Mouse (Mus musculus): ENCODE measurements around the gene Vti1a. TPM values are rescaled to one million over a fixed set of nuclear protein-coding genes. Genes with fewer than 3 reads are reported as not detected.
A peak's percentile ranks its signal among the peaks of the same experiment; 100 is the strongest.

Vti1a gene
- polyA plus RNA-seq (2015; fragmentation: Nextera tagmentation; extraction: Ambion mirVana), result 17.9 and 19.2 TPM in 2 replicates

GRCm38 (mm10) chr19:55316109-55316714 lies at the start of gene Vti1a:
Gene Vti1a, plus strand, starts transcription at chr19:55316295.
- TF ChIP-seq EP300 (IDR thresholded peaks at IDR 0.05), result 0 out of 2 replicates have a peak, but pooled peaks have one; percentile 58
- peak; percentile 60 for TF ChIP-seq CTCF (IDR thresholded peaks at IDR 0.05)
- H3K4me2 ChIP-seq (replicated peaks; ENCODE audit: low read depth, low read length), result peak within 1 kb of the TSS; percentile 95
- peaks cover 5% of the 10 kb centered on the region; the same call in 1 of the 2 replicates for H3K36me3 ChIP-seq (ENCODE audit: insufficient read depth, low read length)
- peak; percentile 93 for DNase-seq (ENCODE audit: low spot score)
- no peaks in the 10 kb centered on the region for H3K9me3 ChIP-seq (ENCODE audit: low read length)
- peak within 1 kb of the TSS; percentile 93 for H3K27ac ChIP-seq (ENCODE audit: low read length)
- WGBS, result under 1% methylated on average over 48 of the region's 48 CpGs
- H3K27me3 ChIP-seq (replicated peaks; ENCODE audit: insufficient read depth, low read length), result no peaks in the 10 kb centered on the region
- peak; percentile 95 for ATAC-seq
- no peaks in the 10 kb centered on the region for H3K4me1 ChIP-seq (ENCODE audit: insufficient read depth, low read depth, low read length)
- H3K9ac ChIP-seq (replicated peaks; ENCODE audit: low read depth), result peak within 1 kb of the TSS; percentile 82
- H3K4me3 ChIP-seq (ENCODE audit: low read depth, low read length), result peak within 1 kb of the TSS; percentile 88

DNA sequence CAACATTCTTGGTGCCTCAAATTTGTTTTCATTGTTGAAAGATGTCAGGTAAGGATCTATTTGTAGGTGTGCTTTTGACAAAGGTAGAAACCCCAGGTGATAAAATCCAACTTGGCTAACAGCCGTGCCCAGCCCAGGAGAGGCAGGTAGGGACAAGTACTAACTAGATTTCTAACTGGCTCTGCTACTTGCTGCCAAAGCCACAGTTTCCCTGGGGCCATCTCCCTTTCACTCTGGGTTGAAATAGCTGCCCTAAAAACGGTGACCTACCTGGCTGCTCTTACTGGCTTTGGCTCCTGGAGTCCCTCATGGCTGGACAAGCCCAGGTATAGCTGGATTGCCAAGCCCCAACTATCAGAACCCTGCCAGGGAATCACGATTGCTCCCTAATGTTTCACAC lies 49.3 kb upstream of the Vti1a start:
- TF ChIP-seq EP300 (IDR thresholded peaks at IDR 0.05) (no peak), CTCF (IDR thresholded peaks at IDR 0.05) (no peak)
- ATAC-seq (no peak), DNase-seq (ENCODE audit: low spot score) (no peak)
- 57% methylated on average over 3 of the region's 3 CpGs for WGBS
- Histone ChIP-seq H3K27ac (ENCODE audit: low read length) (no peak overlapping the region), H3K36me3 (ENCODE audit: insufficient read depth, low read length) (no peaks in the 10 kb centered on the region), H3K4me1 (ENCODE audit: insufficient read depth, low read depth, low read length) (peaks cover 10% of the 10 kb centered on the region; the same call in 1 of the 2 replicates), H3K27me3 (replicated peaks; ENCODE audit: insufficient read depth, low read length) (no peaks in the 10 kb centered on the region), H3K4me2 (replicated peaks; ENCODE audit: low read depth, low read length) (no peak overlapping the region), H3K4me3 (ENCODE audit: low read depth, low read length) (no peak overlapping the region), H3K9me3 (ENCODE audit: low read length) (no peaks in the 10 kb centered on the region), H3K9ac (replicated peaks; ENCODE audit: low read depth) (no peak overlapping the region)

GRCm38 (mm10) chr19:55268150-55268549 lies 47.9 kb upstream of the Vti1a start:
- peak; percentile 79 for DNase-seq (ENCODE audit: low spot score)
- ATAC-seq, result peak; percentile 78

GRCm38 (mm10) chr19:55269051-55269450 lies 47.0 kb upstream of the Vti1a start:
- peaks cover 10% of the 10 kb centered on the region; the same call in 1 of the 2 replicates for H3K4me1 ChIP-seq (ENCODE audit: insufficient read depth, low read depth, low read length)
- no peak overlapping the region for H3K9ac ChIP-seq (replicated peaks; ENCODE audit: low read depth)
- no peaks in the 10 kb centered on the region for H3K36me3 ChIP-seq (ENCODE audit: insufficient read depth, low read length)
- peak overlapping the region; percentile 65 for H3K27ac ChIP-seq (ENCODE audit: low read length)
- ATAC-seq (peak; percentile 23; the same call in 1 of the 2 replicates), DNase-seq (ENCODE audit: low spot score) (peak; percentile 48)
- H3K4me3 ChIP-seq (ENCODE audit: low read depth, low read length), result no peak overlapping the region
- H3K4me2 ChIP-seq (replicated peaks; ENCODE audit: low read depth, low read length), result no peak overlapping the region
- TF ChIP-seq CTCF (IDR thresholded peaks at IDR 0.05) (no peak), EP300 (IDR thresholded peaks at IDR 0.05) (no peak)
- WGBS, result 47% methylated on average over 5 of the region's 5 CpGs
- H3K27me3 ChIP-seq (replicated peaks; ENCODE audit: insufficient read depth, low read length), result no peaks in the 10 kb centered on the region
- no peaks in the 10 kb centered on the region for H3K9me3 ChIP-seq (ENCODE audit: low read length)

More at GRCm38 (mm10) chr19:55268150-55268549, 47.9 kb upstream of the Vti1a start:
- no peaks in the 10 kb centered on the region for H3K27me3 ChIP-seq (replicated peaks; ENCODE audit: insufficient read depth, low read length)
- peak overlapping the region; percentile 65 for H3K27ac ChIP-seq (ENCODE audit: low read length)
- no peak overlapping the region for H3K4me3 ChIP-seq (ENCODE audit: low read depth, low read length)
- peaks cover 10% of the 10 kb centered on the region; the same call in 1 of the 2 replicates for H3K4me1 ChIP-seq (ENCODE audit: insufficient read depth, low read depth, low read length)
- H3K9ac ChIP-seq (replicated peaks; ENCODE audit: low read depth), result no peak overlapping the region
- no peak overlapping the region for H3K4me2 ChIP-seq (replicated peaks; ENCODE audit: low read depth, low read length)
- TF ChIP-seq EP300 (IDR thresholded peaks at IDR 0.05), result no peak
- no peak for TF ChIP-seq CTCF (IDR thresholded peaks at IDR 0.05)
- no peaks in the 10 kb centered on the region for H3K36me3 ChIP-seq (ENCODE audit: insufficient read depth, low read length)
- WGBS, result 39% methylated on average over 3 of the region's 3 CpGs
- no peaks in the 10 kb centered on the region for H3K9me3 ChIP-seq (ENCODE audit: low read length)

GRCm38 (mm10) chr19:55271448-55271847 lies 44.6 kb upstream of the Vti1a start:
- no peak overlapping the region for H3K9ac ChIP-seq (replicated peaks; ENCODE audit: low read depth)
- H3K4me1 ChIP-seq (ENCODE audit: insufficient read depth, low read depth, low read length), result peaks cover 10% of the 10 kb centered on the region; the same call in 1 of the 2 replicates
- 39% methylated on average over 3 of the region's 3 CpGs for WGBS
- no peak overlapping the region for H3K4me3 ChIP-seq (ENCODE audit: low read depth, low read length)
- no peaks in the 10 kb centered on the region for H3K9me3 ChIP-seq (ENCODE audit: low read length)
- no peaks in the 10 kb centered on the region for H3K36me3 ChIP-seq (ENCODE audit: insufficient read depth, low read length)
- ATAC-seq (peak; percentile 85), DNase-seq (ENCODE audit: low spot score) (peak; percentile 83)
- H3K27ac ChIP-seq (ENCODE audit: low read length), result peak overlapping the region; percentile 43
- peak; percentile 90 for TF ChIP-seq EP300 (IDR thresholded peaks at IDR 0.05)
- TF ChIP-seq CTCF (IDR thresholded peaks at IDR 0.05), result no peak
- H3K27me3 ChIP-seq (replicated peaks; ENCODE audit: insufficient read depth, low read length), result no peaks in the 10 kb centered on the region
- no peak overlapping the region for H3K4me2 ChIP-seq (replicated peaks; ENCODE audit: low read depth, low read length)

- DNase-seq (ENCODE audit: low spot score), result no peak
- Histone ChIP-seq H3K4me3 (ENCODE audit: low read depth, low read length) (no peak overlapping the region), H3K27ac (ENCODE audit: low read length) (no peak overlapping the region), H3K9me3 (ENCODE audit: low read length) (no peaks in the 10 kb centered on the region), H3K4me1 (ENCODE audit: insufficient read depth, low read depth, low read length) (peaks cover 6% of the 10 kb centered on the region; the same call in 1 of the 2 replicates), H3K27me3 (replicated peaks; ENCODE audit: insufficient read depth, low read length) (no peaks in the 10 kb centered on the region), H3K4me2 (replicated peaks; ENCODE audit: low read depth, low read length) (no peak overlapping the region), H3K9ac (replicated peaks; ENCODE audit: low read depth) (no peak overlapping the region), H3K36me3 (ENCODE audit: insufficient read depth, low read length) (no peaks in the 10 kb centered on the region)
- WGBS, result 58% methylated on average over 6 of the region's 6 CpGs
- TF ChIP-seq EP300 (IDR thresholded peaks at IDR 0.05), result no peak
- no peak for TF ChIP-seq CTCF (IDR thresholded peaks at IDR 0.05)
- no peak for ATAC-seq
Measured at GRCm38 (mm10) chr19:55273340-55273739, 42.8 kb upstream of the Vti1a start.

Measured in lung, postnatal 0 days (tissue).